Mouse (Mus musculus) layer of hippocampus, adult 9-10 months (tissue): ENCODE measurements around the gene Ccdc162.

Experiments used
- DNase-seq: peaks from one replicate; pipeline ENCODE4 v3.0.0; 2022; ENCODE audit warnings: low spot score

Ccdc162 gene

DNA sequence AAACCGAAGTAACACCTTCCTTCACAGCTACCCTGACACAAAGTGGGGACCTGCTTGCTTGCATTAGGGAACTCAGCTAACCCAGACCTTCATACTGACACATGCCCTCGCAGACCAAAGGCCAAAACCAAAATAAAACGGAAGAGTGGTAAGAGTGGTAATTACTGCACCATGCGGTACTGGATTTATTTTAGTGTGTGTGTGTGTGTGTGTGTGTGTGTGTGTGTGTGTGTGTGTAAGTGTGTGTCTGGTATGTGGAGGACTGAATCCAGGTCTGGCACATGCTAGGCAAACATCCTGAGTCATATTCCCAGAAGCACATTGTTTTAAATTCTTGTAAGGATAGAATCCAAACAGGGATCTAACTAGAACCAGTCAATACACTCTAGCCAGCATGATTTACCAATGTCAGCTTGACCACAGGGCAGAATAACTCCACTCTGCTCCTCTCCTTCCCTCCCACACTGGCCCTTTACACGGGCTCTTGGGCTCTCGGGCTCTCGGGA is 140.1 kb downstream of the Ccdc162 start:
- no peak for DNase-seq

DNA sequence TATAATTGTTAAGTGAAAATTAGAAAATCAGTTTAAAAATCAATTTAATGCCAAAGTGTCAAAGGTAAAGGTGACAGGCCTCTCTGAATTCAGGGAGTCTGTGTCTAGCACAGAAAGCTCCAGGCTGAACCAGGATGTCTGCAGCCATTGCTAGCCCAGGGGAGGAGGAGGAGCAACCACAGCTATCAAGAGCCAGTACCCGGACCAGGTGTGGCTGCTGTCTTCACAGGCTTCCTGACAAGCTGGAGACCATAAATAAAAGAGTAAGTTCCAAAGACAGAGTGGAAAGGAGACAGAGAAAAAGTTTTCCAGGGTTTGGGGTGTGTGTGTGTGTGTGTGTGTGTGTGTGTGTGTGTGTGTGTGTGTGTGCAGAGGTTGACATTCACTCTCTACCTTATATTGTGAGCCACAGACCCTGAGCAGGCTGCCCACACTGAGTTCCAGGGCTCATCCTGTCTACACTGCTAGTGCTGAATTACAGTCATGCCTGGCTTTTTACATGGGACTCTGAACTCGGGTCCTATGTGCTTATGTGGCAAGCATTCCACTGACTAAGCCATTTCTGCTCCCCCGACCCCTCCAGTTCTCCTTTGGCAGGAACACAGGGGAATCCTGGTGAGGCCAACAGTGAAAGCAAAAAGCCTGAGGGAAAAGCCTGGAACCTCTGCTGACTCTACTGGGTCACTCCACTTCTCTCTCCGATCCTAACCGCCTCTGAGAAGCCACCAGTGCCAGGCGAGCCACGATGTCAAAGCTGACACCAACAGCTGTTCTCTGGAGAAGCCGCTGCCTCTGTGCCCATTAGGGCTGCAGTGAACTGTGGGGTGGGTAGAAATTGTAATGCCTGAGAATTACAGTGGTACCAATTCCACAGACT is 140.7 kb downstream of the Ccdc162 start:
- DNase-seq = no peak

DNA sequence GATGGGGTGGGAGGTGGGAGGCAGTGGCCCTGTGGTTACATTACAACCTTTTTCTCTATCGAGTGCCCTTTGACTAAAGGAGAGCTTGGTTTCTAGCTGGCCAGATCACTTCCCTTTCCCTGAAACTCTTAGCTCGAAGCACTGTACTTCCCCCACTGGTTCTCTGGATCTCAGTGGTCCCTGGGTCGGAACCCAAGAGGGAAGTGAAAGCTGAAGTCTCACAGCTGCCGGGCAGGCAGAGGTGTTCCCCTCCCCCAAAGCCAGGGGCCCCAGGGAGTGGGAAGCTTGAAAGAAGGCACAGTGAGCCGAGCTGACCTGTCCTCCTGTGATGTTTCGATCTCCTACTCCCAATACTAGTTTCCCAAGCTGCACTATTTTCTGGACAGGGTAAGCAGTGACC is 143.2 kb downstream of the Ccdc162 start:
- no peak for DNase-seq

DNA sequence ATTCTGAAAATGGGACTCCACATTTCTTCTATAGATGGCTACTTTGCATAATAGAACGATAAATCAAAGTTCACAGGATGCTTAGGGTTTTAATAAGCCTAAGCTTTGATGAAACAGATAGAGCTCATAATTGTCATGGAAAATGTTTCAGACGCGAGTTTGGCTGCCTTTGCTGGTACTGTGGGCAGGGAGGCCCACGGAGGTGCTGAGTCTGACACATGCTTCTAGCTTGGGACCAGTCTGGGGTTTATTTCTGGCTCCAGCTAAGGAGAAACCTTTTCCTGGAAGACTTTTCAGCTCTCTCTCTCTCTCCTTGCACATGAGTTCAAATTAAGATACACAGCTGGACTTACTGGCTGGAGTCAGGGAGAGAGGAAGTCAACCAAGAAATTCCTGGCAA is 144.2 kb downstream of the Ccdc162 start:
- DNase-seq = no peak

DNA sequence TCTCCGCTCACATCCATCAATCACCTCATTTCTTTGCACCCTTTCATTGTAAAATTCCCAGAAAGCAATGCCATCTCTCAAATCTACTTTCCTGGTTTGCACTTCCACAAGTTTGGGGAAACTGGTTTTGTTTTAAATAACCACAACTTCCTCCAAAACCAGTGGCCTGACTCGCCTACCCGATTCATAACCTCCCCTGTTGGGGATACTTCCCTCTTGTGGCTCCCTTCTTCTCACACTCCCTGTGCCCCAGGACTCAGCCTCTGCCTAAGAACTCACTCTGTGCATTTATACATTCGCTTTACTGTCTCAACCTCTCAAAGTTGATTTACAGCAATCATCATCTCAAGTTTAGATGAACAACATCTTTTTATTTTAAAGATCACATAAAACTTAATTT is 145.4 kb downstream of the Ccdc162 start:
- no peak for DNase-seq

DNA sequence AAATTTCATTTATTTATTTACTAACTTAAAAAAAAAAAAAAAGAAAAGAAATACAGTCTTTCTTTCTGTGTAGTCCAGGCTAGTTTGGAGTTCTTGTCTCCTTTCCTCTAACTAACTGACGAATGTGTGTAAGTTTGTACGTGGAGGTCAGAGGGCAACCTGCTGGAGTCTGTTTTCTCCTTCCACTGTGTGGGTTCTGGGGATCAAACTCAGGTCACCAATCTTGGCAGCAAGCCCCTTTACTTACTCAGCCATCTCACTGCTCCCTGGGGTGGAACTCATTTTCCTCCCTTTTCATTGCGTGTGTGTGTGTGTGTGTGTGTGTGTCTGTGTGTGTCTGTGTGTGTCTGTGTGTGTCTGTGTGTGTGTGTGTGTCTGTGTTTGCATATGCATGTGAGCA is 148.1 kb downstream of the Ccdc162 start:
- DNase-seq = no peak

DNA sequence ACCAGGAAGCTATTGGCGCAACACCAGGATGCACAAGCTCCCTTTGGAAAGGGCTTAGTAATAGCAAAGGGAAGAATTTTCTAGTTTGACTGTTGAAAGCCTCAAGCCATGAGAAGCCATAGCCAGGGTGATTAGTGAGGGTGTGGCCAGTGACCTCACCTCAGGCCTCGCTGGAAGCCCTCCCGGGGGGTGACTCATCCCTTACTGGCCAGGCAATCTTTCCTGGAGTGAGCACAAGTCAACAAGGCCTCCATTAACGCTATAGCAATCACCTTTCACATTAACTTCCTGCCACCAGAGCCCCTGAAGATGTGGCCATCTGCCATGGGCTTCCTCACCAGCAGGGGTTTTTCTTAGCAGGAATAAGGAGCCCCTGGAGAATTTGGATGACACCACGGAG is 151.3 kb downstream of the Ccdc162 start:
- no peak for DNase-seq

DNA sequence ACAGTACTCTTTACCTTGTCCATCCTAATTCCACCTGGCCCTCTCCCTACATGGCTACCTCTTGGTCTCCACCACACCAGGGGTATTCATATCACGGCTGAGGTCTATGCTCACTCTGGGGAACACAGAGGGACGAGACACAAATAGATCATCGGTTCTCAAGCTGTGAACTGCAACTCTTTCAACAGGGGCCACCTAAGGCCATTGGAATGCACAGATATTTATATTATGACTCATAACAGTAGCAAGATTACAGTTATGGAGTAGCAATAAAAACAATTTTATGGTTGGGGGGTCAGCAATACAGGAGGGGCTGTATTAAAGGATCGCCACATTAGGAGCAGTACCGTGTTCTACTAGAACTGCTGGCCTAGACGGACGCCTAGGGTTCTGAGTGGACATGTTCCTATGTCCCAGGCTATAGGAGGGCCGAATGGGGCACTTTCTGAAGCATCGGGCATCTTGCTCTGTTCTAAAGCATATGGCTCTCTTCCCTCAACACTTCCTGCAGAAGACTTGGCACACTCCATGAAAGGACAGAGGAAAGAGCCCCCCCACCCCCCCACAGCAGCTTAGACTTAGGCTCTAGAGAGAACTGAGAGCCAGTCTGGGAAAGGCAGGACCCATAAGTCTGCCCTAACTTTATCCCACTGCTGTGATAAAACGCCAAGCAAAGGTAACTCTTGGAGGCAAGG is 154.6 kb downstream of the Ccdc162 start:
- DNase-seq = no peak

DNA sequence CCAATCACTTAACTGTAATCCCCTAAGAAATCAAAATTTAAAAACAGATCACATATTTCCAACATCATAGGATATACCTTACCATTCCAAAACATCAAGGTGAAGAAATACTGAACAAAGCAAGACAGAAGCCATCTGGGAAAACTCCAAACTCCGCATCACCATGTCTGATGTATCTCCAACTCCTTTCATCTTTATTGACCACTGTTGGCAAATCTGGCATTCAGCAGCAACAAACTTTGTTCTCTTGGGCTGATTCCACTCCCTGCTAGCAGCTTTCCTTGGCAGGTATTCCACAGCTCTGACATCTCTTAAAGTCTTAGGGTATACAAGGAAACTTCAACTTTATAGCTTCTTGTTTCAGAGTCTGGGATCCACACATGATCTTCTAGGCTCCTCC is 158.0 kb downstream of the Ccdc162 start:
- no peak for DNase-seq

DNA sequence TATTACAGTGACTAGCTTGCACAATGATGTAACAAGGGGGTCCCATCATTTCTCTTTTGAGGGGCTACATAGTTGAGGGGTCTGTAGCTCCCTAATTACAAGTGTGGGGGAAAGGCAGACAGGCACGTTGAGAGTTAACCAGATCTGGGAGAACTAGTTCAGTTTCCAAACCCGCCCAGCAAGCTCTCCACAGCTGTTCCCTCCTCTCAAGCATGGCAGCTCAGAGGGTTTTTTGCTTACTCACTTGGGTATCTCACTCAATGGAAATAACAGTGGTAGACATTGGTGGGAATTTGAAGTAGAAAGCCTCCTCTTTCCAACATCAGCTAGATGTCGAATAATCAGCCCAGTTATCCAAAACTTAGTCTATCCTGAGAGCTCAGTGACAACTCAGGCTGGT is 161.4 kb downstream of the Ccdc162 start:
- DNase-seq = no peak

DNA sequence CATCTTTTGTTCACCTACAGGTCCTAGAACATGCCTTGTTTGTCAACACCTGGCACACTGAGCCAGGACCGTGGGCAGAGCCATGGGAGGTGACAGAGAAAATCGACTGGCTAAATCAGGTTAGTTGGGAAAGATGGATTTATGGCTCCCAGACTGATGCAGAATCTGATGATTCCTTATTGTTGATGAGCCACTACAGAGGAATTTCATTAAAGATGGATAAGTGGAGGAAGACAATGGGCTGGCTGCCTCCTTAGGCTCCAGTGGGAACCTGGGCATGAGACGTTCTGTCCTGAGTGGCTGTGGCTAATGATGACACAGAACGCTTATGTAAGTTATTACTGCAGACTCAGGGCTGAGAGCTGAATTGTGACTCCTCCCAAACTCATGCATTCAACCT is 162.7 kb downstream of the Ccdc162 start:
- no peak for DNase-seq

DNA sequence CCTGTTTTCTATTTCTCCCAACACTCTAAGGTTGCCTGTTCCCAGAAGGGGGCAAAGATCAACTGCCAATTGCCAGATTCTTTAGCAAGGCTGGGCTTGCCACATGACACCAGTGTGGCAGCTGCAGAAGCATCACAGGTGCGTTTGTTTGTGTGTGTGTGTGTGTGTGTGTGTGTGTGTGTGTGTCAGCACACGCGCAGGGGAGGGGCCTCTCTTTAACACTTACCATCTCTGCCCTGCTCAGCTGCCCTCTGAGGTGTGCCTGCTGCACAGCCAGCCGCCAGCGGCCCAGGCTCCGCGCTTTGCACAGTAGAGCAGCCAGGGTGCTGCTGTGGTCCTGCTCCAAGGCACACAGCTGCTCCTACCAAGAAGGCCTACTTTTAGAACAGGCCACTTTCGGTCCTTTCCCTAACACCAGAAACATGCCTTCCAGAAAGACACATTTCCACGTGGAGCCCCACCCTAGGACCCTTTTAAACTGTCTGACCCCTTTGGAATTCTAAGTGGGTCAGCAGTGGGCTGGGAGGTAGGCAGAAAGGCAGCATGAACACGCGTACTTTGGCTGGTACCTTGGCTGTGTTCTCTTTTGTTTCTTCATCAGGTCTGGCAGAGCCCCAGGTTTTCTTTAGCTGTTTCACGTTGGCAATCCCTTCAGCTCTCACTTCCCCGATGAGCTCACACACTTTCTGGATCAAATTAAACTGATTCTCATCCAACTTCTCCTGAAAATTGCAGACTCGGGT is 163.4 kb downstream of the Ccdc162 start:
- DNase-seq = no peak

DNA sequence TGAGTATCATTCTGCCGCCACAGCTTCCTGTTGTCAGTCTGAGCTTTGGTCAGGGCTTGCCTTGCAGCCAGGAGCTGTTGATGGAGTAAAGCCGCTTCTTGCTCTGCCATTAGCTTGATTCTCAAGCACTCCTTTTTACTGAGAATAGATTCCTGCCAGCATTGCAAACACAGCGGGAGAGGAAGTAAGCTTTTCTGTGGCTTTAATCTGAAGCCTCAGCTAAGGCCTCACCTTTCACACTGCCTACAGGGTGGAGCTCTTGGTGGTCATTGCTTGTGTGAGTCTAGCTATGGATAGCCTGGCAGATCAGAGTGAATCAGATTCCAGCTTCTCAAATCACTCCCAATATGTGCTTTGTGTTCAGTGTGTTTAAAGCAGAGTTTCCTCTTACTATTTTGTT is 164.1 kb downstream of the Ccdc162 start:
- DNase-seq = no peak

DNA sequence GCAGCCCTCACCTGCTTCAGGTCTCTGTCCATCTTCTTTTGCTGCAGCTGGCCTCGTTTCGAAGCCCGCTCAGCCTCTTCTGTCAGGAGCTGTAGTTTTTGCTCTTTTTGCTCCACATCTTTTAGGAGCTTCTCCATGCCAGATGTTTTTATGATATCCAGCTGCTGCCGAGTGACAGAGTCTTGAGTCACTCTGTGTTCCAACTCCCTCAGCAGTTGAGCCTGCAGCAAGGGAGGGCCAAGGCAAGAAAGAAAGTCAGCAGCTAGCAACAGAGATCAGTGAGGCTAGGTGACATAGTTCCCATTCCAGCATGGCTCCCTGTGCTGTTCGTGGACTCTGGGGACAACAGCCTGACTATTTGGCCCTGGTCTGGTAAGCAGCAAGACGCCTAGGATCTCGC is 165.7 kb downstream of the Ccdc162 start:
- no peak for DNase-seq

DNA sequence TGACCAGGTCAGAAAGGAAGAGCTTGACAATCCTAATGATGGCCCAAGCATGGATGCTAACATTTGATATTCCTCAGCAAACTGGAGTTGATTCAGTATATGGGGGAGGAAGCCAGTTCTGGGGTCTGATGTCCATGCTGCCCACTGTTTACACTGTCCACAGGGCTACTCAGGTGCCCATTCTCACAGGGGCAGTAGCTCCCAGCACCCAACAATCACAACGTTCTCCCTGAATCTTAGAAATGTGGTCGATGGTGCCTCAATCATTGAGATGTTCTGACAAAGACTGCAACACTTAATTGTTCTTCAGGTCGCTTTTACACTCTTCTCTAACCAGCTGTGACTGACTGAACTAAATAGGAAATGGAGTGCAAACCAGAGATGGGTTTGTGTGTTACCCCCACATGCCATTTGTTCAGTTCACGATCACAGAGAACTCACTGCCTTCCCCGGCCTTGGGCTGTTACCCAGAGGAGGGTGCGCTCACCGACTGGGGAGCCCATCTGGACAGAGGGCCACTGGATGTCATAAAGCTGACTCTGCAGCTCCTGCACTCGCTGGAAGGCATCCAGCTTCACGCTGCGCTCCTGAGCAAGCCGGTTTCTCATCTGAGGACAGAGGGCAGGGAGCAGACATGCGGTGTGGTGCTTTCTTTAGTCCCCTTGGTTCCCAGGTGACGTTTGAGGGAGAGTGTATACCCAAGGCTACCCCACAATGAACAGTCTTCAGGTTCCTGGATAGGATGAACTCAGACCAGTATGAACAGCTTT is 169.9 kb downstream of the Ccdc162 start:
- no peak for DNase-seq

DNA sequence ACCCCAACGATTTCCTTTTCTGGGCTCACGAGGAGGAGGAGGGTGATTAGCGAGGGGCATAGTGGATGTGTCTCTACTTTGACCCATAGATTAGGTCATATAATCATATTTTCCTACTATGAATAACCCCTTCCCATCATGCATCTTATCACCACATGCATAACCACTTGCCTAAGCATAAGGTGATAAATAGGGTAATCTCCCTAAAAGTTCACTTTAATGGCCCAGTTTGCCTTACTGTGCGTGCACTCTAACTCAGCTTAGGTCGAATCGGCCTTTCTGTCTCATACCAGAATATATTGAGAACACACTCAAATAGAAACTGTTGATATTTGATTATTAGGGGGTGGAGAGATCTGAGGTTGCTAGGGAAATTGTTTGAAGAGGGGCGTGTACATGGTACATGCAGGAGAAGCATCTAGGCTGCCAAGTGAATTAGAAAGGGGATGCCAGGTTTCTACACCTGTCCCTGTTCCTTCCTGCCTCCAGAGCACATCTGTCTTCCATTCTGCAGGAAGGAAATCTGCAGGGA is 171.1 kb downstream of the Ccdc162 start:
- no peak for DNase-seq

DNA sequence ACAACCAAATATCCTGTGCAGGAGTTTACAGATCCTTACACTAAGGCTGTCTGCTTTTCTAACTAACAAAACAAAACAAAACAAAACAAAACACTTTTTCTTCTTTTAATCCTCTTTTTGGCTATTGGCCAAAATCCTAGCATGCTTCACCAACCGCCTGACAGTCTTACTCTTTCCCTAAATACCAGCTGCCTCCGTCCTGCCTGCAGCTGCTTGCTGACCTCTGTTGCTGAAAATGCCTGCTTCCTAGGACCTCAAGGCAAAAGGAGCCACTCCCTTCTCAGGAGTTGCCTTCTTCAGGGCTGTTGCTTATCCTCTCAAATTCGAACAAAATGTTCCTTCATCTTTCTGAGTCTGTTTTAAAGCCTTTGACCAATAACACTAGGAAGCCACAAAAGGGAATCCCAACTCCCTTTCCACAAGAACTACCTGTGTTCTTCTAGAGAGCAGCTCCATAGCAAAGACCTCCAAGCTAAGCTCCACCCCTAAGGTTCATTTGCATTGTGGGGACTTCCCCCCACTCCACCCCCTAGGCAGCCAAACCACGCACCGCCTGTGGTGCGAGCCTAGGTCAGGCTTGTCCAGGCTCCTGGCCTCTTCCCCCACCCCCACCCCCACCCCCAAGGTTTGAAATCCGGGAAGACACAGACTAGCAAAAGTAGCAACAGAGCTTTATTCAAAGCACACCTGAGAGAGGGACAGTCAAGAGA is 171.8 kb downstream of the Ccdc162 start:
- DNase-seq = no peak

DNA sequence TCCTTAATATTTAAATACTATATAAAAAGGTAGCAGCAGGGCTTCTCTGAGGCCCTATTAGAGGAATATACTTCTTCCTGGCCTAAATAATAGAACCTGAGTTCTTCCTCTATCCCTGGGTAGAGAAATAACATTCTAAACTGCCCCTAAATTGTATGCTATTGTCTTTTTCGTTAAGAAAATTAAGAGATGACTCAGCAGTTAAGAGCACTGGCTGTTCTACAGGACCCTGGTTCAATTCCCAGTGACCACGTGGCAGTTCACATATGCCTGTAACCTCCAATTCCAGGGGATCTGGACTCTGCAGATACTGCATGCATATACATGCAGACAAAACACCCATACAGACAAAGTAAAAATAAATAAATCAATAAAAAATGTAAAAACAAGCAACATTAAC is 172.6 kb downstream of the Ccdc162 start:
- DNase-seq = no peak

DNA sequence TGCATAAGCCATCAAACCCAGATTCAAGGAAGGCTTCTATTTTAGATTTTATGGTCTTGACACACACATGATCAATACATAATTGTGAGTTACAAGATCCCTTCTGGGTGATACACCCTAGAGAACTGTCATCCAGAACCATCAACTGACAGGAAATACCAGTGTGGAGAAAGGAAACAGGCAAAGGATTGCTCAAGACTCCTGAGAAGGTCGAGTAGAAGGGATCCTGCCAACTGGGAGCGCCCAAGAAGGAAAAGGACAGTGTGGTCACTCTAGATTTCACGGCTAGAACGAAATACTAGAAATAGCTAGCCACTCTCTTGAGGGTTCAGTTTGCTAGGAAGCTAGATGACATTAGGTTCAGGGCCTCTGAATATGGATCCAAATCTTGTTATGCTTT is 173.0 kb downstream of the Ccdc162 start:
- no peak for DNase-seq

DNA sequence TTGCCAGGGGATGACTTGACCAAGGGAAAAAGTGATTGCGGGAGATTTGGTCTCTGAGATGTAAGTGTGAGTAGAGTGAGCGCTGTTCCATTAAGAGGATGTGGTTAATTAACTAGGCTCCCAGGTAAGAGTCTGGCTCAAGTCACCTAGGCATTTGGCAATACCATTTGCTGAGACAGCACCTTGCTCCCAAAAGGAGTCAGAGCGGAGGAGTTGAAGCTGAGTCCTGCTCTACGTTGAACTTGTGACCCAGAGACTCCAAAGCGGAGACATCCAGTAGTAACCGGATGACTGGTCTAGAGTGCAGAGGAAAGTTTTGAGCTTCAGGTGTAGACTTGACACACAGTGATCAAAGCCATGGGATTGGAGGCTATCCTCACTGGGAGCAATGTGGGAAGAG is 174.4 kb downstream of the Ccdc162 start:
- no peak for DNase-seq

DNA sequence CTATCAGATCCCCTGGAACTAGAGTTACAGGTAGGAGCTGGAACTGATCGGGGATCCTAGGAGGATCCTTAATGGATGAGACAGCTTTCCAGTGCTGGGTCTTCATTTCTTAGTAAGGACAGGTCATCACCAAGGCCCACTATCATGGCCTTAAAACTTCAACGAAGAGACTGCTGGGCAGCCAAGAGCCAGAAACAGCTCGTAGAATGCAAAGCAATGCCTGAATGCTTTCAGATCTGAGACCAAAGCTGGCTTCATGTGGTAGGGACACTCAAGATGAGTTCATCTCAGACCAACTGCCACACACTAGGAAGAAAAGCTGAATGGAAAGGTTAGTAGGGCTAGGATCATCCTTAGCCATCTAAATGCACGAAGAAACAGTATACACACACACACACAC is 177.4 kb downstream of the Ccdc162 start:
- no peak for DNase-seq
